Mouse (Mus musculus) neural tube, embryonic 15.5 days (tissue): ENCODE results near the gene Adamts17. TPM values are rescaled to one million over a fixed set of nuclear protein-coding genes. Genes with fewer than 3 reads are reported as not detected.

Experiments used
- ATAC-seq: fragments of 200-750 bp; cut with Nextera tagmentation; 2 replicates; pipeline ENCODE4 v1.8.0; 2017; ENCODE audit warnings: mild to moderate bottlenecking, moderate TSS enrichment, moderate library complexity; ENCODE audit not compliant: low FRiP score
- H3K27ac ChIP-seq: fragments of 300-500 bp; sonication (generic); replicated peaks from 2 replicates; pipeline ENCODE4 v1.5.1; 2015; ENCODE audit warnings: mild to moderate bottlenecking, inconsistent platforms
- H3K27me3 ChIP-seq: fragments of 300-500 bp; sonication (generic); replicated peaks from 2 replicates; pipeline ENCODE4 v1.6.1; 2015; ENCODE audit warnings: inconsistent platforms
- H3K36me3 ChIP-seq: fragments of 300-500 bp; sonication (generic); 2 replicates; pipeline ENCODE4 v1.6.1; 2015; ENCODE audit warnings: inconsistent platforms
- H3K4me1 ChIP-seq: fragments of 300-500 bp; sonication (generic); 2 replicates; pipeline ENCODE4 v1.6.1; 2015; ENCODE audit warnings: inconsistent platforms
- H3K4me2 ChIP-seq: fragments of 300-500 bp; sonication (generic); 2 replicates; pipeline ENCODE4 v1.6.1; 2015; ENCODE audit warnings: inconsistent platforms, mild to moderate bottlenecking, moderate library complexity
- H3K4me3 ChIP-seq: fragments of 300-500 bp; sonication (generic); replicated peaks from 2 replicates; pipeline ENCODE4 v1.5.1; 2015; ENCODE audit warnings: mild to moderate bottlenecking, inconsistent platforms
- H3K9ac ChIP-seq: fragments of 300-500 bp; sonication (generic); replicated peaks from 2 replicates; pipeline ENCODE4 v1.6.1; 2015; ENCODE audit warnings: mild to moderate bottlenecking, inconsistent platforms
- H3K9me3 ChIP-seq: fragments of 300-500 bp; sonication (generic); replicated peaks from 2 replicates; pipeline ENCODE4 v1.6.1; 2016; ENCODE audit warnings: inconsistent platforms
- WGBS: fragments of 180-500 bp; shearing (Covaris S2); methylation state at CpG from one replicate; pipeline ENCODE4 v1.1.7; 2015; ENCODE audit warnings: mixed read lengths; 5-methylcytosine and 5-hydroxymethylcytosine counted together
- polyA plus RNA-seq: library from polyadenylated mRNA; unstranded; fragments of >200 nt; fragmentation: Nextera tagmentation; extraction: Ambion mirVana; gene quantifications from 2 replicates; pipeline ENCODE4 v1.2.1, GENCODE M21; 2015

The Adamts17 gene
- polyA plus RNA-seq, 1 experiment from 2014 or later, result 7.1 TPM

GRCm38 (mm10) chr7:66981591-66981990, 142.1 kb downstream of the Adamts17 start:
- no peak overlapping the region for H3K4me2 ChIP-seq
- ATAC-seq, result no peak
- H3K9ac ChIP-seq, result no peak overlapping the region
- 83% methylated on average over 6 of the region's 6 CpGs for WGBS
- no peak overlapping the region for H3K4me3 ChIP-seq
- H3K27me3 ChIP-seq, result no peaks in the 10 kb centered on the region
- 0 out of 2 replicates have a peak, but pooled peaks cover 6% of the 10 kb centered on the region for H3K4me1 ChIP-seq
- no peaks in the 10 kb centered on the region for H3K36me3 ChIP-seq
- H3K27ac ChIP-seq, result no peak overlapping the region
- H3K9me3 ChIP-seq, result no peaks in the 10 kb centered on the region

DNA sequence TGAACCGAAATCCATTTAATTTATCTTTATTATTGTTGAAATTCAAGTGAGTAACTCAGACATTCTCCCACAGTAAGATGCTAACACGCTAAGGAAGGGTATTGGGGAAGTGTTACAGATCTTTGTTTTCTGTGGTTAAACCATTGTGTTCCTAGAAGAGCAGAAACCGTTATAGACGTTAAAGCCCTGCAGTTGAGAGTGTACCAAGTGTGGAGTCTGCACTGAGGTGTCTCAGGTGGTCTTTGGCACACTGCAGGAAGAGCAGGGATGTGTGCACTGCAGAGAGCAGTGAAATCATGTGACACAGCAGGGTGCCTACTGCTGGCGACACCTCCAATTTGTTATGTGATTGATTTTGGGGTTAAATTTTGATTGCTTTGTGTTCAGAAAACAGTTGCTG, 142.5 kb downstream of the Adamts17 start:
- 68% methylated on average over 5 of the region's 5 CpGs for WGBS

GRCm38 (mm10) chr7:66987671-66988070, 148.1 kb downstream of the Adamts17 start:
- Histone ChIP-seq H3K36me3 (no peaks in the 10 kb centered on the region), H3K4me1 (no peaks in the 10 kb centered on the region), H3K9me3 (no peaks in the 10 kb centered on the region), H3K4me2 (no peak overlapping the region), H3K27me3 (no peaks in the 10 kb centered on the region), H3K27ac (no peak overlapping the region), H3K9ac (no peak overlapping the region), H3K4me3 (no peak overlapping the region)
- WGBS, result over 99% methylated on average over 4 of the region's 4 CpGs
- ATAC-seq, result no peak

More for the DNA sequence above, 142.5 kb downstream of the Adamts17 start:
- Histone ChIP-seq H3K4me2 (no peak overlapping the region), H3K4me3 (no peak overlapping the region), H3K36me3 (no peaks in the 10 kb centered on the region), H3K27ac (no peak overlapping the region), H3K4me1 (0 out of 2 replicates have a peak, but pooled peaks cover 6% of the 10 kb centered on the region), H3K9ac (no peak overlapping the region), H3K27me3 (no peaks in the 10 kb centered on the region), H3K9me3 (no peaks in the 10 kb centered on the region)
- no peak for ATAC-seq

DNA sequence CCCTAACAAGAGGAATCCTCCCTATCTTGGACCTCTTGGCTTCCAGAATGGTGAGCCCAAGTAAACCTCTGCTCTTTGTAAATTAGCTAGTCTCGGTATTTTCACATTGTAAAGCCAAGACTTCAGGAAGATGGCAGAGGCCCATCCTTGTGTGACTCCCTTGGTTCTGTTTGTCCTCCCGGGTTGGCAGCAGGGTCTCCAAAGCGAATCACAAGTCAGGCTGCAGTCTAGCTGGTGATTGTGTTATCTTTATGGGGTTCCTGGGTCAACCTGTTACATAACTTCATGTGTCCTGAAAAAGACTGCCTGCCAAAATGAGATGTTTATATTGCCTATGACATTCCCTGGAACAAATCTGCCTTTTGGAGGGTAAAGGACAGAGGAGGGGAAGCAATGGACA, 148.9 kb downstream of the Adamts17 start:
- H3K27me3 ChIP-seq, result no peaks in the 10 kb centered on the region
- no peaks in the 10 kb centered on the region for H3K36me3 ChIP-seq
- H3K27ac ChIP-seq, result no peak overlapping the region
- H3K4me1 ChIP-seq, result no peaks in the 10 kb centered on the region
- H3K4me3 ChIP-seq, result no peak overlapping the region
- no peaks in the 10 kb centered on the region for H3K9me3 ChIP-seq
- ATAC-seq, result no peak
- H3K9ac ChIP-seq, result no peak overlapping the region
- 95% methylated on average over 3 of the region's 3 CpGs for WGBS
- H3K4me2 ChIP-seq, result no peak overlapping the region

DNA sequence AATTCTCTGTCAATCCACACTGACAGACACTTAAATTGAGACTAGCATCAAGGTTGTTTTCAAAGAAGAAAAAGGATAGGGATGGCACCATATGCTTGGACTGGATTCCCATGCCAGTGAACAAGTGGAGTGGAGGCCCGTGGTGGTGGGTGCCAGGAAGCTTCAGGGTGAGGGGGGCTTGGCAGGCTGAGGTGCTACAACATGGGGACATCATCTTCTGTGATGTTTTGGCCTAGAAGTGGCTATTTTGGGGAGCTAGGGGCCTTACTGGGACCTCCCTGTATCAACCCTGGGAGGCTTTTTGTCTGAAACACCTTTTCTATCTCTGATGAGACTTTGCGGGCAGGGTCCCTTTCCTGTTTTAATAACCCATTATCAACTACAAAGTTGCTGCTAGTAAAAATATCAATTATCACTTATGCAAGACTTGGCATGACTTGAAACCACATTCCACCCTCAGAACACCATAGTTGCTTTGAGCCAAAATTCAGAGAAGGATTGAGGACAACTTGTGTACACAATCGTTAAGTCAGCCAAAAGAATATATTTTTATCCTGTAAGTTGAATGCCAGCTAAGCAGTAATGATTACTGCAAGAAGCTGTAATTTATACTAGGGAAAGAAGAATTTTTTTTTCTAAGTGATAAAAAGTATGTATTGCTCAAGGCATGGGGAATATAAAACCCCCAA, 150.0 kb downstream of the Adamts17 start:
- no peak for ATAC-seq
- Histone ChIP-seq H3K4me1 (no peaks in the 10 kb centered on the region), H3K4me2 (no peak overlapping the region), H3K27ac (no peak overlapping the region), H3K4me3 (no peak overlapping the region), H3K36me3 (no peaks in the 10 kb centered on the region), H3K9ac (no peak overlapping the region), H3K9me3 (no peaks in the 10 kb centered on the region), H3K27me3 (no peaks in the 10 kb centered on the region)
- 86% methylated on average over 3 of the region's 3 CpGs for WGBS

DNA sequence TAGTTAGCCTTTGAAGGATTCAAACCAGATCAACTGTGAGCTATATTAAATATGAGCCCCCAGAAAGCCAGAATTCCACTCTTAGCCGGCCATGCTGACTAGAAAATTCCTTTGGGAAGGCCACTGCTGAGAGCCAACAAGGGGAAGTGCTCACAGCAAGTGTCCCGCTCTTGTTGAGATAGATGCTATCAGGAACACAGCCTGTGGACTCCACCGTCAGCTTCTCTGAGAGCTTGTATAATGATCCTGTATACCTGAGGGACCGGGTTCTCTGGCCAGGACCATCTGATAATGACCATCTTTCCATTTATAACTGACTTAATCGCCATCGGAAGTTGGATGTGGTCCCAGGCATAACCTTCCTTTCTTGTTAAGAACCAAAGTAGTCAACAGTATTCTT, 159.3 kb downstream of the Adamts17 start:
- no peak overlapping the region for H3K4me2 ChIP-seq
- ATAC-seq, result no peak
- H3K27me3 ChIP-seq, result no peaks in the 10 kb centered on the region
- H3K4me3 ChIP-seq, result no peak overlapping the region
- H3K4me1 ChIP-seq, result no peaks in the 10 kb centered on the region
- H3K36me3 ChIP-seq, result no peaks in the 10 kb centered on the region
- no peak overlapping the region for H3K9ac ChIP-seq
- no peaks in the 10 kb centered on the region for H3K9me3 ChIP-seq
- no peak overlapping the region for H3K27ac ChIP-seq
- 91% methylated on average over 6 of the region's 6 CpGs for WGBS

DNA sequence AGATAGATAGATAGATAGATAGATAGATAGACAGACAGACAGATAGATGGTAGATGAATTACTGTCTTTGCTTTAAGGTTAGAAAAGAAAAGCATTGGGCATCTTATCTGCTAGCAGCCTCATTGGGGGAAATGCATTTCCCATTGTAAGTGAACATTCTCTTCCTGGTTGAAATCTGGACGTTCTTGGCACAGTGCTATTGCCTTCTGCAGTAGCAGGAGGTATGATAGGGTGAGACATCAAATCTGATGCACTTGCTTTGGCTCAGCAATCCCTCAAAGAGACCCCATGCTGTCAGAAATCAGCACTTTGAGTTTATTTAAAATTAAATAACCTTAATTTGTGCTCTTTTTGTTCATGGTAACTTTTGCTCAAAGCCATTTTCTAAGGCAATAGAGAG, 164.1 kb downstream of the Adamts17 start:
- Histone ChIP-seq H3K9ac (no peak overlapping the region), H3K9me3 (no peaks in the 10 kb centered on the region), H3K4me2 (no peak overlapping the region), H3K27ac (no peak overlapping the region), H3K4me3 (no peak overlapping the region), H3K4me1 (no peaks in the 10 kb centered on the region), H3K27me3 (no peaks in the 10 kb centered on the region), H3K36me3 (0 out of 2 replicates have a peak, but pooled peaks cover 4% of the 10 kb centered on the region)
- ATAC-seq, result no peak
- 73% methylated on average over 1 of the region's 1 CpGs for WGBS

DNA sequence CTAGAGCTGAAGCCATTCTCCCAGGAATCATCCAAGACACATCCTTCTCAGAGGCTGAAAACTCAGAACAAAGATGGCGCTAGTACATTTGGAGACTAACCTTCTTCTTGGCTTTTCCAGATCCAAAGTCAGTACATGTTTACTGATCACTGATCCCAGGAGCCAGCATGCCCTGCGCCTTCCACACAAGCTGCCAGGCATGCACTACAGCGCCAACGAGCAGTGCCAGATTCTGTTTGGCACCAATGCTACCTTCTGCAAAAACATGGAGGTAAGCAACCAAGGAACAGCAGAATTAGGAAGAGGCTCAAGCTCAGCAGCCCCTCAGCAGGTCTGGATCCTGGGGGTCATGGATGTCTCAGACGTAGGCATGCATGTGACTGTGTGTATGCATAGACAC, 164.7 kb downstream of the Adamts17 start:
- 92% methylated on average over 5 of the region's 5 CpGs for WGBS
- no peak for ATAC-seq

GRCm38 (mm10) chr7:67009841-67010240, 170.3 kb downstream of the Adamts17 start:
- ATAC-seq, result no peak
- Histone ChIP-seq H3K4me1 (no peaks in the 10 kb centered on the region), H3K27me3 (no peaks in the 10 kb centered on the region), H3K36me3 (0 out of 2 replicates have a peak, but pooled peaks cover 4% of the 10 kb centered on the region), H3K4me2 (no peak overlapping the region), H3K9ac (no peak overlapping the region), H3K27ac (no peak overlapping the region), H3K9me3 (no peaks in the 10 kb centered on the region), H3K4me3 (no peak overlapping the region)
- WGBS, result 88% methylated on average over 5 of the region's 5 CpGs

More for the DNA sequence above, 164.7 kb downstream of the Adamts17 start:
- Histone ChIP-seq H3K36me3 (0 out of 2 replicates have a peak, but pooled peaks cover 4% of the 10 kb centered on the region), H3K9ac (no peak overlapping the region), H3K4me2 (no peak overlapping the region), H3K27me3 (no peaks in the 10 kb centered on the region), H3K4me1 (no peaks in the 10 kb centered on the region), H3K27ac (no peak overlapping the region), H3K9me3 (no peaks in the 10 kb centered on the region), H3K4me3 (no peak overlapping the region)

DNA sequence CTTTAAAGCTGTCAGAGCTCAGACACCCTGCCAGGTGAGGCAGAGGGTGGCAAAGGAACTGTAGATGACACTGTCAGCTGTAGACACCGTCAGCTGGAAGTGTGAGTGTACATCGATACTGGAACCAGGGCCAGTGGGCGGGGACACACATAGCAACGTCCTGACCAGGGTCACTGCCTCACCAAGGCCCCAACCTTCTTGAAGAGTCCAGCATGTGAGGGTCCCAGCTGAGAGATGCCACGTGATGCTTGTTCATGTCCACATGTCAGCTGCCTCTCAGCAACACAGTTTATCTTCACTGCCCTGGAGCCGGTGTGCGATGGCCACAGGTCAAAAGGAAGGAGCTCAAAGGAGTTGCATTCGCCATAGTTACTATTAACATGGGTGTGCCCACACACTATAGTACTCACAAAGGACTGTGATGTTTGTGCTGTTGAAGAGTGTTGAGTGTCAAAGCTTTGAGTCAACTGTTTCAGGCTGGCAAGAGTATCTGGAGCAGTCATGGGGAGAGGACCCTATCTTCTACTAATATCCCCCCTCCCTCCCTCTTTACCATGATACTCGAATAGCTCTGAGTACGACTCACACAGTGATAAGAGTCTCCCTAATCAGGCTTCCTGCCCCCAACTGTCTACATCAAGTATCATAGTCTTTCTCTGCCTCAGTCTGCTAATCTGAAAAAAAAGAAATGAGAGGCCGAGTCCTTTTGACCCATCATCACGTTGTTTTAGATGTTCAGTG, 172.6 kb downstream of the Adamts17 start:
- H3K27me3 ChIP-seq, result no peaks in the 10 kb centered on the region
- H3K36me3 ChIP-seq, result no peaks in the 10 kb centered on the region
- WGBS, result 88% methylated on average over 12 of the region's 12 CpGs
- H3K4me3 ChIP-seq, result no peak overlapping the region
- no peak for ATAC-seq
- no peak overlapping the region for H3K4me2 ChIP-seq
- H3K4me1 ChIP-seq, result no peaks in the 10 kb centered on the region
- H3K27ac ChIP-seq, result no peak overlapping the region
- H3K9me3 ChIP-seq, result no peaks in the 10 kb centered on the region
- no peak overlapping the region for H3K9ac ChIP-seq

GRCm38 (mm10) chr7:67013211-67013895, 173.8 kb downstream of the Adamts17 start:
- ATAC-seq, result no peak
- H3K36me3 ChIP-seq, result no peaks in the 10 kb centered on the region
- H3K4me2 ChIP-seq, result no peak overlapping the region
- 90% methylated on average over 12 of the region's 12 CpGs for WGBS
- no peaks in the 10 kb centered on the region for H3K9me3 ChIP-seq
- no peaks in the 10 kb centered on the region for H3K4me1 ChIP-seq
- no peak overlapping the region for H3K9ac ChIP-seq
- no peak overlapping the region for H3K4me3 ChIP-seq
- H3K27ac ChIP-seq, result no peak overlapping the region
- no peaks in the 10 kb centered on the region for H3K27me3 ChIP-seq

- no peak overlapping the region for H3K4me2 ChIP-seq
- 87% methylated on average over 3 of the region's 3 CpGs for WGBS
These were observed 180.4 kb downstream of the Adamts17 start for GRCm38 (mm10) chr7:67019937-67020336.

More at GRCm38 (mm10) chr7:67019937-67020336, 180.4 kb downstream of the Adamts17 start:
- Histone ChIP-seq H3K4me3 (no peak overlapping the region), H3K27me3 (no peaks in the 10 kb centered on the region), H3K36me3 (no peaks in the 10 kb centered on the region), H3K27ac (no peak overlapping the region), H3K4me1 (no peaks in the 10 kb centered on the region), H3K9ac (no peak overlapping the region), H3K9me3 (no peaks in the 10 kb centered on the region)
- no peak for ATAC-seq
